Comparison of ENCODE assay signal across 16 mouse cellular contexts in genomic region chr11:119186381-119186780, GRCm38 (mm10). TPM values are rescaled to one million over a fixed set of nuclear protein-coding genes. Genes with fewer than 3 reads are reported as not detected.
DNase-seq lines count a peak whose midpoint lies in the region; ATAC-seq lines count a peak whose summit lies in the region.
"Had no signal": no experiment of that assay in that cellular context is flagged by ENCODE, and none has a peak within 500 bp of the region (broad histone marks: within the 10 kb centered on the region; RNA-seq: fewer than 3 reads in every experiment).

No protein-coding gene starts in this region.

- peaks cover 47% of the 10 kb centered on the region for H3K4me1 ChIP-seq in hindbrain, embryonic 16.5 days (ENCODE audit: control insufficient read depth, insufficient read depth, low read depth, low read length)

- no peaks in the 10 kb centered on the region for H3K36me3 ChIP-seq in hindbrain, embryonic 16.5 days (ENCODE audit: control insufficient read depth, insufficient read depth, low read length)

- no peak overlapping the region for H3K4me3 ChIP-seq in hindbrain, embryonic 16.5 days (ENCODE audit: low read length)
- H3K4me3 ChIP-seq: limb, embryonic 12.5 days; midbrain, embryonic 10.5 days had no signal

- no peaks in the 10 kb centered on the region for H3K9me3 ChIP-seq in hindbrain, embryonic 16.5 days (ENCODE audit: control insufficient read depth, low read length)
- H3K9me3 ChIP-seq: limb, embryonic 12.5 days; midbrain, embryonic 10.5 days had no signal

- no peak for ATAC-seq in hindbrain, embryonic 16.5 days
- ATAC-seq: forebrain, embryonic 16.5 days had no signal

- H3K9ac ChIP-seq in hindbrain, embryonic 16.5 days (ENCODE audit: low read depth, low read length): no peak overlapping the region
- H3K9ac ChIP-seq: limb, embryonic 12.5 days; liver, embryonic 14.5 days had no signal

- H3K27ac ChIP-seq in hindbrain, embryonic 16.5 days (ENCODE audit: low read depth, low read length): no peak overlapping the region
- H3K27ac ChIP-seq: limb, embryonic 12.5 days; liver, embryonic 14.5 days had no signal

- no peaks in the 10 kb centered on the region for H3K27me3 ChIP-seq in hindbrain, embryonic 16.5 days (replicated peaks; ENCODE audit: control insufficient read depth, insufficient read depth, low read length)
- H3K27me3 ChIP-seq: CH12.LX; limb, embryonic 12.5 days had no signal

- no peak overlapping the region for H3K4me2 ChIP-seq in hindbrain, embryonic 16.5 days (ENCODE audit: low read length)
- H3K4me2 ChIP-seq: heart, embryonic 11.5 days; limb, embryonic 12.5 days had no signal

- WGBS in hindbrain, embryonic 16.5 days: 83% methylated on average over 3 of the region's 3 CpGs

- DNase-seq in kidney, postnatal 25 days: peak; percentile 30 to 48
- DNase-seq in kidney, adult 11 months: no peak
- DNase-seq in 416B (ENCODE audit: low read depth) (peak; percentile 17), adipocyte (ENCODE audit: low spot score) (peak; percentile 88)
- DNase-seq in fibroblast of lung, adult 2 months (ENCODE audit: low read depth): peak; percentile 24
- no peak for DNase-seq in cerebellum, postnatal 14 days
- DNase-seq: cerebellum, adult 8-10 months; heart, postnatal 10 days; right cerebral cortex, postnatal 4 days had no signal

RNA-seq across cellular contexts. Expression of gene Tbc1d16, which starts 41.9 kb away (rescaled TPM):
- polyA plus RNA-seq in hindbrain, embryonic 16.5 days (2015; fragmentation: Nextera tagmentation; extraction: Ambion mirVana): 47.9 and 54.9 TPM in 2 replicates

RNA-seq across cellular contexts. Expression of gene Ccdc40, which starts 42.0 kb away (rescaled TPM):
- polyA plus RNA-seq in hindbrain, embryonic 16.5 days (2015; fragmentation: Nextera tagmentation; extraction: Ambion mirVana): 16.5 and 17.2 TPM in 2 replicates

Comparison
In these comparisons a context has a peak if more than half of its experiments do, and no peak if none do; other contexts are left out.
1. DNase-seq: peak in kidney, postnatal 25 days (2 of 2), 416B (single experiment), adipocyte (single experiment) and fibroblast of lung, adult 2 months (single experiment); none in kidney, adult 11 months (single experiment) and cerebellum, postnatal 14 days (0 of 2).